7 mouse cellular contexts compared by ENCODE assay signal in the genomic region with DNA sequence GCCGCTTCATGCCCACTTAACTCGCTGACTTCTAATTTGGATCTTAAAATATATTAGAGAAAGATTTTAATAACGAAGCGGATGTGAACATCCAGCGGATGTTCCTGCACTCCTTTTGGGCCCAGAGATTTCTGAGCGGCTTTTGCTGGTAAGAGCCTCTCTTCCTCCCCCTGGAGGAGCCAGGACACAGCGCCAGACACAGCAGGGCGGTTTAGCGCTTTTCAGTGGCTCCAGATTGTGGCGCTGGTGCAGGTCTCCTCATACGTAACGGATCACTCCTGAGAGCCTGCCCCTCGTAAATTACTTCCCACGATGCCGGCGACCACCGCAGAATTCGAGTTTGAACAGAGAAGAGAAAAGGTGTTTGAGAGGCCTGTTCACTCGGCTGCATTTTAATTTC. TPM values are rescaled to one million over a fixed set of nuclear protein-coding genes. Genes with fewer than 3 reads are reported as not detected.
DNase-seq lines count a peak whose midpoint lies in the region; ATAC-seq and TF ChIP-seq lines count a peak whose summit lies in the region.

No protein-coding gene starts in this region.

- 5% methylated on average over 19 of the region's 19 CpGs for WGBS in kidney, adult 2 months
- under 1% methylated on average over 19 of the region's 19 CpGs for WGBS in limb, embryonic 14.5 days
- under 1% methylated on average over 19 of the region's 19 CpGs for whole genome bisulfite sequencing in midbrain, embryonic 14.5 days
- WGBS in stomach, postnatal 0 days: 7% methylated on average over 19 of the region's 19 CpGs

- no peak for TF ChIP-seq EP300 in stomach, postnatal 0 days (optimal IDR thresholded peaks at IDR 0.05)

- peak; percentile 77 for DNase-seq in adrenal gland, postnatal 14 days
- peak; percentile 6 to 20 for DNase-seq in heart, adult 9 months (ENCODE audit: low spot score in 2 of 2)
- DNase-seq in kidney, adult 2 months: peak; percentile 66
- peak; percentile 74 for DNase-seq in limb, embryonic 14.5 days (ENCODE audit: low spot score)
- DNase-seq in midbrain, embryonic 14.5 days: peak; percentile 89
- DNase-seq in stomach, postnatal 0 days (ENCODE audit: low spot score): peak; percentile 57

- no peaks in the 10 kb centered on the region for H3K4me1 ChIP-seq in kidney, adult 2 months (ENCODE audit: control insufficient read depth, insufficient read depth, low read length)
- peaks cover 6% of the 10 kb centered on the region; the same call in 1 of the 2 replicates for H3K4me1 ChIP-seq in limb, embryonic 14.5 days (ENCODE audit: control insufficient read depth, insufficient read depth, low read length)
- H3K4me1 ChIP-seq in midbrain, embryonic 14.5 days (ENCODE audit: control insufficient read depth, insufficient read depth, low read length): peaks cover 15% of the 10 kb centered on the region
- H3K4me1 ChIP-seq in stomach, postnatal 0 days (replicated peaks; ENCODE audit: control insufficient read depth, insufficient read depth): no peaks in the 10 kb centered on the region

- no peaks in the 10 kb centered on the region for H3K36me3 ChIP-seq in kidney, adult 2 months (ENCODE audit: control insufficient read depth, insufficient read depth, low read length)
- H3K36me3 ChIP-seq in limb, embryonic 14.5 days (ENCODE audit: control insufficient read depth, insufficient read depth, low read length): no peaks in the 10 kb centered on the region
- no peaks in the 10 kb centered on the region for H3K36me3 ChIP-seq in midbrain, embryonic 14.5 days (ENCODE audit: control insufficient read depth, insufficient read depth, low read length)
- no peaks in the 10 kb centered on the region for H3K36me3 ChIP-seq in stomach, postnatal 0 days (ENCODE audit: control insufficient read depth, insufficient read depth, low read length)

- peak; percentile 82; the same call in 1 of the 2 replicates for ATAC-seq in common myeloid progenitor, adult 5-6 weeks (replicated peaks; ENCODE audit: low read depth, poor library complexity, severe bottlenecking)
- peak; percentile 82; the same call in 1 of the 2 replicates for ATAC-seq in limb, embryonic 14.5 days (ENCODE audit: low FRiP score, low read depth)
- peak; percentile 53; the same call in 1 of the 2 replicates for ATAC-seq in midbrain, embryonic 14.5 days (ENCODE audit: low FRiP score, low TSS enrichment)
- ATAC-seq in stomach, postnatal 0 days (ENCODE audit: low FRiP score, low TSS enrichment): 0 out of 2 replicates have a peak, but pooled peaks have one; percentile 59

- H3K4me2 ChIP-seq in limb, embryonic 14.5 days (replicated peaks; ENCODE audit: low read depth, low read length, severe bottlenecking): peak overlapping the region; percentile 26
- H3K4me2 ChIP-seq in midbrain, embryonic 14.5 days (ENCODE audit: low read length): peak overlapping the region; percentile 53
- H3K4me2 ChIP-seq in stomach, postnatal 0 days (replicated peaks; ENCODE audit: low read depth): peak overlapping the region; percentile 34

- peak overlapping the region; percentile 30; the same call in 1 of the 2 replicates for H3K4me3 ChIP-seq in kidney, adult 2 months (ENCODE audit: insufficient read depth, low read depth, low read length)
- H3K4me3 ChIP-seq in limb, embryonic 14.5 days (replicated peaks; ENCODE audit: low read length): peak overlapping the region; percentile 20
- peak overlapping the region; percentile 19 for H3K4me3 ChIP-seq in midbrain, embryonic 14.5 days (replicated peaks; ENCODE audit: low read depth, low read length)
- H3K4me3 ChIP-seq in stomach, postnatal 0 days (ENCODE audit: low read depth, low read length): peak overlapping the region; percentile 4; the same call in 1 of the 2 replicates

- TF ChIP-seq CTCF in kidney, adult 2 months (conservative IDR thresholded peaks at IDR 0.05; ENCODE audit: insufficient read depth, insufficient read length, low read depth, low read length): peak; percentile 53; the same call in 1 of the 2 replicates
- peak; percentile 73 for TF ChIP-seq CTCF in stomach, postnatal 0 days (IDR thresholded peaks at IDR 0.05; ENCODE audit: low read depth)

- no peak overlapping the region for H3K9ac ChIP-seq in limb, embryonic 14.5 days (ENCODE audit: low read depth, low read length, severe bottlenecking)
- H3K9ac ChIP-seq in midbrain, embryonic 14.5 days (replicated peaks; ENCODE audit: low read length): peak overlapping the region; percentile 37; the same call in 1 of the 2 replicates
- H3K9ac ChIP-seq in stomach, postnatal 0 days (ENCODE audit: low read length): 0 out of 2 replicates have a peak overlapping the region, but pooled peaks have one; percentile 41

- H3K27ac ChIP-seq in kidney, adult 2 months (ENCODE audit: insufficient read depth, low read depth, low read length): no peak overlapping the region
- H3K27ac ChIP-seq in limb, embryonic 14.5 days (replicated peaks; ENCODE audit: low read depth, low read length): no peak overlapping the region
- 0 out of 2 replicates have a peak overlapping the region, but pooled peaks have one; percentile 45 for H3K27ac ChIP-seq in midbrain, embryonic 14.5 days (replicated peaks; ENCODE audit: low read depth, low read length)
- no peak overlapping the region for H3K27ac ChIP-seq in stomach, postnatal 0 days (replicated peaks)

- no peaks in the 10 kb centered on the region for H3K9me3 ChIP-seq in limb, embryonic 14.5 days (ENCODE audit: control insufficient read depth, low read length)
- no peaks in the 10 kb centered on the region for H3K9me3 ChIP-seq in midbrain, embryonic 14.5 days (ENCODE audit: control insufficient read depth, low read length)
- H3K9me3 ChIP-seq in stomach, postnatal 0 days (ENCODE audit: control insufficient read depth, low read length): no peaks in the 10 kb centered on the region

- H3K27me3 ChIP-seq in kidney, adult 2 months (replicated peaks; ENCODE audit: control insufficient read depth, insufficient read depth, low read length): no peaks in the 10 kb centered on the region
- H3K27me3 ChIP-seq in limb, embryonic 14.5 days (ENCODE audit: control insufficient read depth, insufficient read depth, low read length): peaks cover 35% of the 10 kb centered on the region
- no peaks in the 10 kb centered on the region for H3K27me3 ChIP-seq in midbrain, embryonic 14.5 days (ENCODE audit: control insufficient read depth, insufficient read depth, low read length)
- H3K27me3 ChIP-seq in stomach, postnatal 0 days (ENCODE audit: control insufficient read depth, insufficient read depth, low read length): no peaks in the 10 kb centered on the region

- TF ChIP-seq POLR2A in kidney, adult 2 months (IDR thresholded peaks at IDR 0.05; ENCODE audit: low read depth, low read length): no peak
- no peak for TF ChIP-seq POLR2A in limb, embryonic 14.5 days (IDR thresholded peaks at IDR 0.05; ENCODE audit: borderline replicate concordance, extremely low read depth, insufficient read depth, insufficient read length)

RNA-seq across cellular contexts. Expression of gene Snx11, which starts 41.5 kb away (rescaled TPM):
- total RNA-seq in adrenal gland, postnatal 14 days (2021): 23.4 and 27.2 TPM in 2 replicates
- 9.5 and 14.8 TPM in 2 replicates for total RNA-seq in common myeloid progenitor, adult 5-6 weeks (2017)
- 13.2 and 13.7 TPM in 2 replicates for polyA plus RNA-seq in kidney, adult 2 months (2012; rRNA removed)
- polyA plus RNA-seq in limb, embryonic 14.5 days (2012; rRNA removed): 28.3 and 28.7 TPM in 2 replicates
- 11.9 and 13.3 TPM in 2 replicates for polyA plus RNA-seq in limb, embryonic 14.5 days (2014; fragmentation: Nextera tagmentation; extraction: Ambion mirVana)
- polyA plus RNA-seq in midbrain, embryonic 14.5 days (2014; fragmentation: Nextera tagmentation; extraction: Ambion mirVana): 25.8 and 29.6 TPM in 2 replicates
- polyA plus RNA-seq in stomach, postnatal 0 days (2015; fragmentation: Nextera tagmentation; extraction: Ambion mirVana): 17.6 and 17.8 TPM in 2 replicates

RNA-seq across cellular contexts. Expression of gene Cbx1, which starts 53.0 kb away (rescaled TPM):
- 69.8 and 78.1 TPM in 2 replicates for total RNA-seq in adrenal gland, postnatal 14 days (2021)
- total RNA-seq in common myeloid progenitor, adult 5-6 weeks (2017): 94.1 and 108 TPM in 2 replicates
- polyA plus RNA-seq in kidney, adult 2 months (2012; rRNA removed): 17.9 and 18.7 TPM in 2 replicates
- polyA plus RNA-seq in limb, embryonic 14.5 days (2012; rRNA removed): 68.4 and 98.9 TPM in 2 replicates
- polyA plus RNA-seq in limb, embryonic 14.5 days (2014; fragmentation: Nextera tagmentation; extraction: Ambion mirVana): 87.8 and 98.5 TPM in 2 replicates
- polyA plus RNA-seq in midbrain, embryonic 14.5 days (2014; fragmentation: Nextera tagmentation; extraction: Ambion mirVana): 73.9 and 76.4 TPM in 2 replicates
- polyA plus RNA-seq in stomach, postnatal 0 days (2015; fragmentation: Nextera tagmentation; extraction: Ambion mirVana): 30.5 and 38.7 TPM in 2 replicates

Comparison
In these comparisons a context has a peak if more than half of its experiments do, and no peak if none do; other contexts are left out.
1. DNase-seq: peak in every context shown above with its lines; median percentile 89 in midbrain, embryonic 14.5 days; 77 in adrenal gland, postnatal 14 days; 74 in limb, embryonic 14.5 days; 66 in kidney, adult 2 months; 57 in stomach, postnatal 0 days; 13 in heart, adult 9 months.